Mouse (Mus musculus) kidney, embryonic 14.5 days (tissue): Measurements from ENCODE around the gene Rnf169. TPM values are rescaled to one million over a fixed set of nuclear protein-coding genes. Genes with fewer than 3 reads are reported as not detected.

ENCODE experiments used
- ATAC-seq: fragments of 200-750 bp; cut with Nextera tagmentation; 2 replicates; pipeline ENCODE4 v1.8.0; 2017; ENCODE audit warnings: moderate number of reproducible peaks, mild to moderate bottlenecking, moderate TSS enrichment, moderate library complexity; ENCODE audit not compliant: low FRiP score, low TSS enrichment
- H3K27ac ChIP-seq: fragments of 300-500 bp; sonication (generic); 2 replicates; pipeline ENCODE4 v1.5.1; 2014; ENCODE audit warnings: low read depth, mild to moderate bottlenecking, low read length, moderate library complexity, mixed read lengths
- H3K27me3 ChIP-seq: fragments of 300-500 bp; sonication (generic); 2 replicates; pipeline ENCODE4 v1.6.1; 2014; ENCODE audit warnings: mild to moderate bottlenecking, low read length; ENCODE audit not compliant: control insufficient read depth, insufficient read depth
- H3K36me3 ChIP-seq: fragments of 300-500 bp; sonication (generic); 2 replicates; pipeline ENCODE4 v1.6.1; 2014; ENCODE audit warnings: low read length, mixed read lengths; ENCODE audit not compliant: control insufficient read depth, insufficient read depth
- H3K4me1 ChIP-seq: fragments of 300-500 bp; sonication (generic); 2 replicates; pipeline ENCODE4 v1.6.1; 2014; ENCODE audit warnings: low read length, mixed read lengths; ENCODE audit not compliant: control insufficient read depth, insufficient read depth
- H3K4me2 ChIP-seq: fragments of 300-500 bp; sonication (generic); replicated peaks from 2 replicates; pipeline ENCODE4 v1.6.1; 2014; ENCODE audit warnings: low read depth, mild to moderate bottlenecking, low read length
- H3K4me3 ChIP-seq: fragments of 300-500 bp; sonication (generic); 2 replicates; pipeline ENCODE4 v1.5.1; 2014; ENCODE audit warnings: mild to moderate bottlenecking, low read length
- H3K9ac ChIP-seq: fragments of 300-500 bp; sonication (generic); 2 replicates; pipeline ENCODE4 v1.6.1; 2014; ENCODE audit warnings: low read depth, mild to moderate bottlenecking, low read length, moderate library complexity
- H3K9me3 ChIP-seq: fragments of 300-500 bp; sonication (generic); 2 replicates; pipeline ENCODE4 v1.6.1; 2016; ENCODE audit warnings: low read length; ENCODE audit not compliant: control insufficient read depth
- WGBS: fragments of 180-500 bp; shearing (Covaris S2); extraction: QIAGEN DNeasy Blood & Tissue Kit; methylation state at CpG from one replicate; pipeline ENCODE4 v1.1.7; 2014; 5-methylcytosine and 5-hydroxymethylcytosine counted together
- polyA plus RNA-seq: library from polyadenylated mRNA; unstranded; fragments of >200 nt; fragmentation: Nextera tagmentation; extraction: Ambion mirVana; gene quantifications from 2 replicates; pipeline ENCODE4 v1.2.1, GENCODE M21; 2014

Rnf169 gene
- polyA plus RNA-seq, 1 experiment from 2014 or later: 8.2 TPM

- H3K27me3 ChIP-seq: peaks cover 43% of the 10 kb centered on the region
- no peak overlapping the region for H3K4me2 ChIP-seq
- H3K4me1 ChIP-seq: peaks cover 4% of the 10 kb centered on the region; the same call in 1 of the 2 replicates
- WGBS: 91% methylated on average over 4 of the region's 4 CpGs
- no peak for ATAC-seq
- H3K9me3 ChIP-seq: no peaks in the 10 kb centered on the region
- no peaks in the 10 kb centered on the region for H3K36me3 ChIP-seq
- no peak overlapping the region for H3K27ac ChIP-seq
- H3K9ac ChIP-seq: no peak overlapping the region
- no peak overlapping the region for H3K4me3 ChIP-seq
These were observed 28.5 kb upstream of the Rnf169 start for GRCm38 (mm10) chr7:100008765-100009164.

GRCm38 (mm10) chr7:100006411-100006810 is 26.2 kb upstream of the Rnf169 start:
- no peak for ATAC-seq
- H3K4me1 ChIP-seq: peaks cover 4% of the 10 kb centered on the region; the same call in 1 of the 2 replicates
- H3K9me3 ChIP-seq: no peaks in the 10 kb centered on the region
- 5% methylated on average over 11 of the region's 11 CpGs for WGBS
- H3K9ac ChIP-seq: no peak overlapping the region
- H3K4me3 ChIP-seq: peak overlapping the region; percentile 48; the same call in 1 of the 2 replicates
- H3K27ac ChIP-seq: no peak overlapping the region
- H3K36me3 ChIP-seq: no peaks in the 10 kb centered on the region
- peak overlapping the region; percentile 90 for H3K4me2 ChIP-seq
- peaks cover 43% of the 10 kb centered on the region for H3K27me3 ChIP-seq

DNA sequence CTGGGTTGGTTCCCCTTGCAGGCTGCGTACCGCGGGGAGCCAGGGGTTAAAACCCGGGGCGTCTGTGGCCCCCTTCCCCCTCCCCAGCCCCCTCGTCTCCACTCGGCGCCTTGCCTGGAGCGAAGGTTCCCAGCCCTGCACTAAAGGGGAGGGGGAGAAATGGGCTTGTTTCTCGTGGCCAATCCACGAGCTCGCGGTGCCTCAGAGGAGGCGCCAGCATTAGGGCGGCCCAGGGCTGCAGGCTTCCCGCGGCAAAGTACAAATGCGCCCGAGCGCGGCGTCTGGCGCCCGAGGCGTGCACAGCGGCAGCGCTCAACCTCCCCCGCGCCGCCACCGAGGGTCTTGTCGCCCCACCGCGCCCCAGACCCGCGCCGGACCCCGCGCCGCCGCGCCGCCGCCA is 25.5 kb upstream of the Rnf169 start, which contains the start of gene Chrdl2:
TSS of gene Chrdl2 (plus strand) at position 383 of the 400 bp plus-strand sequence.
- Histone ChIP-seq H3K27me3 (peaks cover 43% of the 10 kb centered on the region), H3K4me1 (peaks cover 3% of the 10 kb centered on the region; the same call in 1 of the 2 replicates), H3K27ac (no peak within 1 kb of the TSS), H3K36me3 (no peaks in the 10 kb centered on the region), H3K4me2 (peak within 1 kb of the TSS; percentile 90), H3K9ac (peak within 1 kb of the TSS; percentile 47), H3K9me3 (no peaks in the 10 kb centered on the region), H3K4me3 (peak within 1 kb of the TSS; percentile 48)
- peak; percentile 81 for ATAC-seq
- under 1% methylated on average over 26 of the region's 44 CpGs for WGBS

DNA sequence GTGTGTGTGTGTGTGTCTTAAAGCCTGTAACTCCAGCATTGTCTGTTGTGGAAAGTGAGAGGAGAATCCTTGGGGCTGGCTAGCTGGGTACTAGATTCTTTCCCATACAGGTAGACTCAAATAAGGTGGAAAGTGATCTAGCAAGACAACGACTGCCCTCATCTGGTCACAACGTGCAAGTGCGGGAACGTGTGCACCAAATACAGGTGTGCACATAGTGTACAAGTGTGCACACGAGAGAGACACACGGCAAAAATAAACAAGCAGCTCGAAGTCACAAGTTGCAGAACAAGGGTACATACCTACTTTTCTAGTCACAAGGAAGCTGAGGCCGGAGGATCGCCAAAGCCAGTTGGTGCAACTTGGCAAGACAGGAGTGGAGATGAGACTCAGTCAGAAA is 23.5 kb upstream of the Rnf169 start:
- no peak overlapping the region for H3K9ac ChIP-seq
- no peak overlapping the region for H3K4me2 ChIP-seq
- H3K4me1 ChIP-seq: no peaks in the 10 kb centered on the region
- no peak overlapping the region for H3K27ac ChIP-seq
- WGBS: 62% methylated on average over 9 of the region's 9 CpGs
- H3K36me3 ChIP-seq: no peaks in the 10 kb centered on the region
- no peak overlapping the region for H3K4me3 ChIP-seq
- H3K9me3 ChIP-seq: no peaks in the 10 kb centered on the region
- no peak for ATAC-seq
- peaks cover 37% of the 10 kb centered on the region for H3K27me3 ChIP-seq

- H3K9ac ChIP-seq: no peak overlapping the region
- 78% methylated on average over 3 of the region's 3 CpGs for WGBS
- no peak overlapping the region for H3K27ac ChIP-seq
- no peak overlapping the region for H3K4me2 ChIP-seq
- no peaks in the 10 kb centered on the region for H3K9me3 ChIP-seq
- H3K27me3 ChIP-seq: no peaks in the 10 kb centered on the region
- no peaks in the 10 kb centered on the region for H3K36me3 ChIP-seq
- no peak overlapping the region for H3K4me3 ChIP-seq
- no peak for ATAC-seq
- no peaks in the 10 kb centered on the region for H3K4me1 ChIP-seq
These were observed 18.4 kb upstream of the Rnf169 start for GRCm38 (mm10) chr7:99998668-99999067.

DNA sequence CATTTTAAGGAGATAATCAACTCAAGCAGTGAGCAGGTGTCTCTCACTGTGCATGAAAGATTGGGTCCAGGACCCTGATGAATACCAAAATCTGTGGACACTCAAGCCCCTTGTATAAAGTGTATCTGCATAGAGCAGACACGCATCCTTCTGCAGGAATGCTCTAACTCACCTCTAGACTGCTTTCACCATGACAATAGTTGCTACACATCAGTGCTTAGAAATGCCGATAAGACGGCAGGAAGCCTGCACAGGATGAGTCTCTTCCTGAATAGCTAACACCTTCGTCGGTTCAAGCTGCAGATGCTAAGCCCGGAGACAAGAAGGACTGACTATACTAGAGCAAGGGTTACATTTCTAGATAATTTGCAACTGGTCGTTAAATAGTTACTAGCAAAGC is 14.9 kb upstream of the Rnf169 start:
- Histone ChIP-seq H3K4me2 (no peak overlapping the region), H3K4me3 (no peak overlapping the region), H3K27me3 (no peaks in the 10 kb centered on the region), H3K9ac (no peak overlapping the region), H3K4me1 (no peaks in the 10 kb centered on the region), H3K36me3 (no peaks in the 10 kb centered on the region), H3K9me3 (no peaks in the 10 kb centered on the region), H3K27ac (no peak overlapping the region)
- no peak for ATAC-seq
- 70% methylated on average over 7 of the region's 7 CpGs for WGBS

DNA sequence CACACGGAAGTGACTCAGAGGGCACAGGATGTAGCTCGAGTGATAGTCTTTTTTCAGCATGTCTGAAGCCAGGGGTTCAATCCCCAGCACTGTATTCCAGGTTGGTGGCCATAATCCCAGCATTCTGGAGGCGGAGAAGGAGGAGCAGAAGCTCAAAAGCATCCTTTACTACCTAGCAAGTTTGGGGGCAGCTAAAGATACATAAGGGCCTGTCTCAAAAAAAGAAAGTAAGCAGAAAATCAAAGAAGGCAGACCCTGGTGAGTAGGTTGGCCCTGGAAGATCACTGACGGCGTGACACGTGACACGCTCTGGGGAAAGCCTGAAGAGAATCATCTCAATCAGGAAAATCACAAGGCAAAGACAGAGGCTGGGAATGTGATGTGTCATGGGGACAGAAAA is 12.9 kb upstream of the Rnf169 start:
- no peak overlapping the region for H3K27ac ChIP-seq

GRCm38 (mm10) chr7:99990990-99991707 is 10.9 kb upstream of the Rnf169 start:
- H3K27ac ChIP-seq: no peak overlapping the region
- WGBS: 87% methylated on average over 8 of the region's 8 CpGs
- no peaks in the 10 kb centered on the region for H3K4me1 ChIP-seq
- no peak overlapping the region for H3K9ac ChIP-seq
- no peaks in the 10 kb centered on the region for H3K36me3 ChIP-seq
- no peak overlapping the region for H3K4me3 ChIP-seq
- no peaks in the 10 kb centered on the region for H3K27me3 ChIP-seq
- no peak overlapping the region for H3K4me2 ChIP-seq
- no peaks in the 10 kb centered on the region for H3K9me3 ChIP-seq
- ATAC-seq: no peak

More for the DNA sequence above, 12.9 kb upstream of the Rnf169 start:
- no peak overlapping the region for H3K4me2 ChIP-seq
- ATAC-seq: no peak
- no peaks in the 10 kb centered on the region for H3K27me3 ChIP-seq
- H3K9ac ChIP-seq: no peak overlapping the region
- no peaks in the 10 kb centered on the region for H3K9me3 ChIP-seq
- no peak overlapping the region for H3K4me3 ChIP-seq
- H3K36me3 ChIP-seq: no peaks in the 10 kb centered on the region
- 90% methylated on average over 7 of the region's 7 CpGs for WGBS
- no peaks in the 10 kb centered on the region for H3K4me1 ChIP-seq

DNA sequence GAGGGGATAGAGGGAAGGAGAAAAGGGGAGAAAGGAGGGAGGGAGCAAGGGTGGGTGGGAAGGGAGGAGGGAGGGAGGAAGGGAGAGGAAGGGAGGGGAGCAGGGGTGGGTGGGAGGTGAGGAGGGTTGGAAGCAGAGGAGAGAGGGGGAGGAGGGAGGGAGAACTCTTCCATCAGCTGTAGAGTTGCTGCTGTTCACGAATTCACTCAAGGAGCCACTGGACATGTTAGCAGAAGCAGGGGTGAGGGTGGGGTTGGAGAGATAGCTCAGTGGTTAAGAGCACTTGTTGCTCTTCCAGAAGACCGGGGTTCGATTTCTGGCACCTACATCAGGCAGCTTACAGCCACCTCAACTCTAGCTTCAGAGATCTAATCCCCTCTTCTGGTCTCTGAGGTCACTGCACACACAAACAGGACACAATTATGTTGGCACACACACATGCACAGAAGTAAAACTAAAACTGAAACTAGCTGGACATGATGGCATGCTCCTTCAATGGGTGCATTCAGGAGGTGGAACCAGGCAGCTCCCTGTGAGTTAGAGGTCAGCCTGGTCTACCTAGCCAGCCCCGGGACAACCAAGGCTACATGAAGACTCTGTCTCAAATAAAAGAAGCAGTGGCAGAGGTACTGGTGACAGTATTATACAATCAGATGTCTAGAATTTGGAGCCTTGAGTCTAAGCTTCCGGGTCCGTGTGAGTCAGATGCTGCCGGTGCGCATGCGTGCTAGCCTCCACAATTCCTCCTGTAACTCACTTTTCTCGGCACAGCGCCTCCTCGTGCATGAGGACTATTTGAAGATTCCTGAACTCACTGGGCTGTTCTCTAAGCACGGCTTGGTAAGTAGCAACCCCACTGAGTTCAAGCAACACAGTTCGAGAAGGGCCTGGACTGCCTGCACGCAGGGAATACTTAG is 9.9 kb upstream of the Rnf169 start:
- H3K36me3 ChIP-seq: no peaks in the 10 kb centered on the region
- no peak overlapping the region for H3K4me3 ChIP-seq
- H3K9ac ChIP-seq: no peak overlapping the region
- no peak overlapping the region; the same call in 1 of the 2 replicates for H3K4me2 ChIP-seq
- H3K27ac ChIP-seq: no peak overlapping the region
- no peaks in the 10 kb centered on the region for H3K4me1 ChIP-seq
- H3K27me3 ChIP-seq: no peaks in the 10 kb centered on the region
- no peaks in the 10 kb centered on the region for H3K9me3 ChIP-seq
- no peak for ATAC-seq
- WGBS: 67% methylated on average over 15 of the region's 15 CpGs
